Mouse (Mus musculus): ENCODE data around the gene Pkm. TPM values are rescaled to one million over a fixed set of nuclear protein-coding genes. Genes with fewer than 3 reads are reported as not detected.

Gene Pkm
- total RNA-seq, 2 experiments from 2014 or later = 585 to 668 TPM

- no peak for DNase-seq
These were observed 51.0 kb downstream of the Pkm start for GRCm38 (mm10) chr9:59706850-59707825.

- DNase-seq = peak; percentile 67
These were observed 53.1 kb downstream of the Pkm start for GRCm38 (mm10) chr9:59709225-59709624.

- DNase-seq = no peak
These were observed 60.2 kb downstream of the Pkm start for GRCm38 (mm10) chr9:59716275-59716898.

GRCm38 (mm10) chr9:59718237-59718636 lies 62.1 kb downstream of the Pkm start:
- DNase-seq = no peak

GRCm38 (mm10) chr9:59721144-59721543 lies 65.0 kb downstream of the Pkm start:
- no peak for DNase-seq

- peak; percentile 71 for DNase-seq
These were observed 67.0 kb downstream of the Pkm start for GRCm38 (mm10) chr9:59723096-59723657.

GRCm38 (mm10) chr9:59723791-59724442 lies 67.7 kb downstream of the Pkm start:
- DNase-seq = no peak

GRCm38 (mm10) chr9:59725515-59725914 lies 69.3 kb downstream of the Pkm start:
- DNase-seq = no peak

GRCm38 (mm10) chr9:59727569-59728286 lies 71.6 kb downstream of the Pkm start:
- no peak for DNase-seq

Other genes with a start within 250 kb of the Pkm start
- 10 to 100 TPM; 87.0 to 99.7 TPM for gene Arih1, start 169.8 kb upstream of the Pkm start, total RNA-seq (2021)
- gene Hexa, start 116.8 kb upstream of the Pkm start, total RNA-seq (2021) = 10 to 100 TPM; 70.7 to 71.7 TPM
- 1 to 10 TPM in 1 of 2 experiments, under 1 TPM in 1; 0.88 to 1.6 TPM for gene Tmem202, start 116.5 kb upstream of the Pkm start, total RNA-seq (2021)
- 1 to 10 TPM; 5.1 to 8.0 TPM for gene Celf6, start 78.5 kb upstream of the Pkm start, total RNA-seq (2021)
- 10 to 100 TPM; 26.2 to 35.7 TPM for gene Parp6, start 39.1 kb upstream of the Pkm start, total RNA-seq (2021)
- gene Gramd2, start 23.8 kb downstream of the Pkm start, total RNA-seq (2021) = under 1 TPM; 0.42 to 0.45 TPM
- gene Senp8, start 94.3 kb downstream of the Pkm start, total RNA-seq (2021) = 1 to 10 TPM; 4.3 to 9.0 TPM
- gene Myo9a, start 94.5 kb downstream of the Pkm start, total RNA-seq (2021) = 10 to 100 TPM; 11.4 to 19.2 TPM

All from adrenal gland, postnatal 10 days (tissue).